Mouse (Mus musculus) forebrain, embryonic 11.5 days (tissue): ENCODE data around the gene Olfr1500. TPM values are rescaled to one million over a fixed set of nuclear protein-coding genes. Genes with fewer than 3 reads are reported as not detected.

Experiments
- ATAC-seq: fragments of 200-750 bp; cut with Nextera tagmentation; replicated peaks from 2 replicates; pipeline ENCODE4 v1.8.0; 2017; ENCODE audit warnings: moderate TSS enrichment; ENCODE audit not compliant: low FRiP score
- DNase-seq: peaks from one replicate; pipeline ENCODE4 v3.0.0-alpha.2; 2017; ENCODE audit warnings: low spot score
- H3K27ac ChIP-seq: fragments of 300-500 bp; sonication (generic); 2 replicates; pipeline ENCODE4 v1.5.1; 2014; ENCODE audit warnings: low read depth, low read length
- H3K27me3 ChIP-seq: fragments of 300-500 bp; sonication (generic); 2 replicates; pipeline ENCODE4 v1.6.1; 2014; ENCODE audit warnings: mild to moderate bottlenecking, low read length, mixed read lengths; ENCODE audit not compliant: control insufficient read depth, insufficient read depth
- H3K36me3 ChIP-seq: fragments of 300-500 bp; sonication (generic); 2 replicates; pipeline ENCODE4 v1.6.1; 2014; ENCODE audit warnings: mild to moderate bottlenecking, low read length, moderate library complexity, mixed read lengths; ENCODE audit not compliant: control insufficient read depth, insufficient read depth
- H3K4me1 ChIP-seq: fragments of 300-500 bp; sonication (generic); replicated peaks from 2 replicates; pipeline ENCODE4 v1.6.1; 2014; ENCODE audit warnings: low read length, mixed read lengths; ENCODE audit not compliant: control insufficient read depth, insufficient read depth
- H3K4me2 ChIP-seq: fragments of 300-500 bp; sonication (generic); 2 replicates; pipeline ENCODE4 v1.6.1; 2014; ENCODE audit warnings: low read depth, mild to moderate bottlenecking, low read length, moderate library complexity, mixed read lengths; ENCODE audit not compliant: severe bottlenecking
- H3K4me3 ChIP-seq: fragments of 300-500 bp; sonication (generic); 2 replicates; pipeline ENCODE4 v1.5.1; 2014; ENCODE audit warnings: low read depth, low read length
- H3K9ac ChIP-seq: fragments of 300-500 bp; sonication (generic); 2 replicates; pipeline ENCODE4 v1.6.1; 2014; ENCODE audit warnings: low read length
- H3K9me3 ChIP-seq: fragments of 300-500 bp; sonication (generic); 2 replicates; pipeline ENCODE4 v1.6.1; 2016; ENCODE audit warnings: low read length, mixed read lengths; ENCODE audit not compliant: control insufficient read depth
- WGBS: fragments of 180-500 bp; shearing (Covaris S2); extraction: QIAGEN DNeasy Blood & Tissue Kit; methylation state at CpG from one replicate; pipeline ENCODE4 v1.1.7; 2014; 5-methylcytosine and 5-hydroxymethylcytosine counted together
- polyA plus RNA-seq: library from polyadenylated mRNA; unstranded; fragments of >200 nt; fragmentation: Nextera tagmentation; extraction: Ambion mirVana; gene quantifications from 2 replicates; pipeline ENCODE4 v1.2.1, GENCODE M21; 2014

The Olfr1500 gene
- polyA plus RNA-seq, 1 experiment from 2014 or later, result not detected

- H3K4me1 ChIP-seq, result no peaks in the 10 kb centered on the region
- H3K9ac ChIP-seq, result no peak within 1 kb of the TSS
- ATAC-seq, result no peak
- no peaks in the 10 kb centered on the region for H3K27me3 ChIP-seq
- no peak within 1 kb of the TSS for H3K4me3 ChIP-seq
- no peak within 1 kb of the TSS for H3K4me2 ChIP-seq
- DNase-seq, result no peak
- no peaks in the 10 kb centered on the region for H3K36me3 ChIP-seq
- H3K27ac ChIP-seq, result no peak within 1 kb of the TSS
- no peaks in the 10 kb centered on the region for H3K9me3 ChIP-seq
These were observed 32.2 kb downstream of the Olfr1500 start, which contains the start of gene Olfr1497 for GRCm38 (mm10) chr19:13798102-13798501. Gene Olfr1497, minus strand, starts transcription at chr19:13798202.

GRCm38 (mm10) chr19:13777578-13777977 is 52.7 kb downstream of the Olfr1500 start, which contains the start of gene Olfr1496:
Gene Olfr1496, plus strand, starts transcription at chr19:13777878.
- ATAC-seq (no peak), DNase-seq (no peak)
- 80% methylated on average over 1 of the region's 1 CpGs for WGBS
- Histone ChIP-seq H3K27ac (no peak within 1 kb of the TSS), H3K4me2 (no peak within 1 kb of the TSS), H3K4me3 (no peak within 1 kb of the TSS), H3K9me3 (no peaks in the 10 kb centered on the region), H3K27me3 (no peaks in the 10 kb centered on the region), H3K36me3 (no peaks in the 10 kb centered on the region), H3K4me1 (no peaks in the 10 kb centered on the region), H3K9ac (no peak within 1 kb of the TSS)

Other genes starting within 250 kb of the Olfr1500 start
- not detected in 2 replicates for gene Olfr1484, start 247.0 kb downstream of the Olfr1500 start, polyA plus RNA-seq
- not detected in 2 replicates for gene Olfr1487, start 213.1 kb downstream of the Olfr1500 start, polyA plus RNA-seq
- not detected in 2 replicates for gene Olfr1489, start 198.9 kb downstream of the Olfr1500 start, polyA plus RNA-seq
- gene Olfr1490, start 179.4 kb downstream of the Olfr1500 start, polyA plus RNA-seq, result not detected in 2 replicates
- not detected in 2 replicates for gene Olfr1491, start 133.2 kb downstream of the Olfr1500 start, polyA plus RNA-seq
- gene Olfr1493-ps1, start 107.2 kb downstream of the Olfr1500 start, polyA plus RNA-seq, result not detected in 2 replicates
- gene Olfr1494, start 90.8 kb downstream of the Olfr1500 start, polyA plus RNA-seq, result not detected in 2 replicates
- not detected in 2 replicates for gene Olfr1495, start 65.9 kb downstream of the Olfr1500 start, polyA plus RNA-seq
- not detected in 2 replicates for gene Olfr1496, start 52.6 kb downstream of the Olfr1500 start, polyA plus RNA-seq
- gene Olfr1497, start 32.3 kb downstream of the Olfr1500 start, polyA plus RNA-seq, result not detected in 2 replicates
- not detected in 2 replicates for gene Olfr1499, start 11.0 kb downstream of the Olfr1500 start, polyA plus RNA-seq
- not detected in 2 replicates for gene Olfr1501, start 20.2 kb upstream of the Olfr1500 start, polyA plus RNA-seq
- gene Olfr1502, start 31.3 kb upstream of the Olfr1500 start, polyA plus RNA-seq, result not detected in 2 replicates
- not detected in 2 replicates for gene Olfr1504, start 67.4 kb upstream of the Olfr1500 start, polyA plus RNA-seq
- not detected in 2 replicates for gene Olfr1505, start 83.0 kb upstream of the Olfr1500 start, polyA plus RNA-seq